Mouse (Mus musculus): ENCODE measurements around the gene Enpp6. TPM values are rescaled to one million over a fixed set of nuclear protein-coding genes. Genes with fewer than 3 reads are reported as not detected.

The Enpp6 gene
- polyA plus RNA-seq, 1 experiment from 2014 or later: 0.13 TPM

GRCm38 (mm10) chr8:46965812-46966211 is 20.9 kb upstream of the Enpp6 start:
- Histone ChIP-seq H3K9me3 (replicated peaks) (no peaks in the 10 kb centered on the region), H3K4me3 (no peak overlapping the region), H3K9ac (no peak overlapping the region), H3K4me1 (peaks cover 12% of the 10 kb centered on the region), H3K36me3 (ENCODE audit: poor library complexity, severe bottlenecking) (no peaks in the 10 kb centered on the region), H3K27me3 (no peaks in the 10 kb centered on the region), H3K4me2 (no peak overlapping the region), H3K27ac (no peak overlapping the region)
- no peak for ATAC-seq
- 67% methylated on average over 14 of the region's 14 CpGs for WGBS

GRCm38 (mm10) chr8:46968721-46969120 is 18.0 kb upstream of the Enpp6 start:
- Histone ChIP-seq H3K4me1 (peaks cover 3% of the 10 kb centered on the region), H3K4me3 (no peak overlapping the region), H3K27me3 (no peaks in the 10 kb centered on the region), H3K36me3 (ENCODE audit: poor library complexity, severe bottlenecking) (no peaks in the 10 kb centered on the region), H3K9ac (no peak overlapping the region), H3K27ac (no peak overlapping the region), H3K9me3 (replicated peaks) (no peaks in the 10 kb centered on the region), H3K4me2 (no peak overlapping the region)
- 91% methylated on average over 3 of the region's 3 CpGs for WGBS
- no peak for ATAC-seq

- no peak overlapping the region for H3K9ac ChIP-seq
Measured at GRCm38 (mm10) chr8:46969386-46969785, 17.3 kb upstream of the Enpp6 start.

DNA sequence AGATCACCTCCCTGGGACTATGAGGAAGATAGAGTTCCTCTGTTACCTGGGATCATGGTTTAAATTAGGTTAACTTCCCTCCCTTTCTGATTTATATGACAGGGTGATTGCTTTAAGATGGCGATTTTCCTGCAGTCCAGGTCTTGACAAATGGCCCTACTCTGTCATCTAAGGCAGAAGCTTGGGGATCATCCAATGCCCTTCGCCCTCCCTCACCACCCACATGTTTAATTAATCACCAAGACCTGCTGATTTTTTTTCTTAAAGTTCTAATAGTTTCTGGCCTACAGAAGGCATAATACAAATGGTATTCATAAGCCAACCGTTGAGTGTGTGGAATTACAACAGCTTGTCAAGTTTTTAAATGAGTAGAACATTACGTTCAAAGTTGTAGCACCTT is 9.3 kb upstream of the Enpp6 start:
- no peak overlapping the region for H3K27ac ChIP-seq
- no peak overlapping the region for H3K9ac ChIP-seq
- H3K4me2 ChIP-seq: no peak overlapping the region
- no peaks in the 10 kb centered on the region for H3K4me1 ChIP-seq
- H3K36me3 ChIP-seq (ENCODE audit: poor library complexity, severe bottlenecking): no peaks in the 10 kb centered on the region
- WGBS: 86% methylated on average over 4 of the region's 4 CpGs
- H3K4me3 ChIP-seq: no peak overlapping the region
- no peaks in the 10 kb centered on the region for H3K27me3 ChIP-seq
- ATAC-seq: no peak
- peaks cover 5% of the 10 kb centered on the region; the same call in 1 of the 2 replicates for H3K9me3 ChIP-seq (replicated peaks)

More at GRCm38 (mm10) chr8:46969386-46969785, 17.3 kb upstream of the Enpp6 start:
- no peaks in the 10 kb centered on the region for H3K4me1 ChIP-seq
- 56% methylated on average over 2 of the region's 2 CpGs for WGBS
- H3K9me3 ChIP-seq (replicated peaks): no peaks in the 10 kb centered on the region
- no peak overlapping the region for H3K4me3 ChIP-seq
- H3K27me3 ChIP-seq: no peaks in the 10 kb centered on the region
- H3K36me3 ChIP-seq (ENCODE audit: poor library complexity, severe bottlenecking): no peaks in the 10 kb centered on the region
- H3K4me2 ChIP-seq: no peak overlapping the region
- H3K27ac ChIP-seq: no peak overlapping the region
- no peak for ATAC-seq

DNA sequence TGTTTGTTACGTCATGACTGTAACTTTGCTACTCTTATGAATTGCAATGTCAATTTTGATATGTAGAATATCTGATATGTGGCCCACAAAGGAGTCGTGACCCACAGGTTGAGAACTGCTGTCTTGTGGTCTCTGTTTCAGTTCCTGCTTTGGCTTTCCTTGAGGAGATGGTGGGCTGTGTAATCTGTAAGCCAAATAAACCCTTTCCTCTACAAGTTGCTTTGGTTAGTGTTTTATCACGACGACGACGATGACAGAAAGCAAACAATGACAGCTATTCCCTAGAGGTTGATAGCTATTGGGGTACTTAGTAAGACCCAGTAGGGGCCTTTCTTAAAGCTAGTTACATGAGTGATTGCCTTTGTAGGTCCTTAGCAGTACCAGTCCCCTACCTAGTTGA is 4.5 kb upstream of the Enpp6 start:
- no peaks in the 10 kb centered on the region for H3K36me3 ChIP-seq (ENCODE audit: poor library complexity, severe bottlenecking)
- no peak overlapping the region for H3K9ac ChIP-seq
- H3K9me3 ChIP-seq (replicated peaks): no peaks in the 10 kb centered on the region
- WGBS: 88% methylated on average over 6 of the region's 6 CpGs
- no peak for ATAC-seq
- no peaks in the 10 kb centered on the region for H3K27me3 ChIP-seq
- no peak overlapping the region for H3K4me2 ChIP-seq
- H3K4me3 ChIP-seq: no peak overlapping the region
- no peak overlapping the region for H3K27ac ChIP-seq
- no peaks in the 10 kb centered on the region for H3K4me1 ChIP-seq

DNA sequence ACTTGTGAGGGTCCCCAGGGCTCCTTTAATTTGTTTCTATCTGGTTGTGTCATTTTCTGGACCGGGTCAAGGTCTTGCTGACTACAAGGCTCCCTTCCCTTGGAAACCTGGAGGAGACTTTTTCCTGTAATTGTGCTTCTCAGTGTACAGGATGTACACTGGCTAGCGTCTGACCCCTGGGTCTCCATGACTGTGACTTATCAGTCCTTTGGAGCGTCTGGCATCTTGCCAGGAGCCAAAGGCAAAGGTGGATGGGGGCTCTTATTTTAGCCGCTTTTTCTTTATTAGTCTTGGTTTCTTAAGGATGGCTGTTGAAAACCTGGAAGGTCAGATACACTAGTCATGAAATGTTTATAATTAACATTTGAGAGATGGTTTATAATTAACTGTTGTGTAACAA is 3.9 kb upstream of the Enpp6 start:
- Histone ChIP-seq H3K4me3 (no peak overlapping the region), H3K27me3 (no peaks in the 10 kb centered on the region), H3K9ac (no peak overlapping the region), H3K36me3 (ENCODE audit: poor library complexity, severe bottlenecking) (no peaks in the 10 kb centered on the region), H3K9me3 (replicated peaks) (no peaks in the 10 kb centered on the region), H3K27ac (no peak overlapping the region), H3K4me1 (no peaks in the 10 kb centered on the region), H3K4me2 (no peak overlapping the region)
- ATAC-seq: no peak
- 90% methylated on average over 4 of the region's 4 CpGs for WGBS

DNA sequence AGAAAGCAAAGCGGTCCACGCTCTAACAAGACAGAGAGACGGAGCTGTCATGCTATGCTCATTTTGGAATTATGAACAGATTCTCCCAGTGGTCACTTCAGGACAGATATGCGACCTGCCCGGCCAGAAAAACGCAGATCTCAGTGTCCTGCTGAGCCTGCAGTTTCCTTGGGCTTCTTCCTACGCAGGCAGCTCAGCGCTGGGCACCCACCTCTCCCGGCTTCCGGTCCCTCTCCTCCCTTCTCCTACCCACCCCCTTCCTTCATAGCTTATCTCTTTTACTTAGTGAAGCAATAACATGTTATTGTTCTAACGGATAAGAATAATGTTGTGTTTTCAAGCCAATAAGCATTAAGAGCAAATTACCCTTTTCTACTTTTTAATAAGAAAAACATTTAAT is 2.0 kb upstream of the Enpp6 start:
- Histone ChIP-seq H3K9ac (no peak overlapping the region), H3K27me3 (no peaks in the 10 kb centered on the region), H3K4me1 (peaks cover 8% of the 10 kb centered on the region; the same call in 1 of the 2 replicates), H3K4me3 (no peak overlapping the region), H3K4me2 (no peak overlapping the region), H3K36me3 (ENCODE audit: poor library complexity, severe bottlenecking) (no peaks in the 10 kb centered on the region), H3K9me3 (replicated peaks) (no peaks in the 10 kb centered on the region), H3K27ac (no peak overlapping the region)
- WGBS: 81% methylated on average over 11 of the region's 11 CpGs
- ATAC-seq: no peak

- 39% methylated on average over 6 of the region's 6 CpGs for WGBS
- ATAC-seq: no peak
Measured at GRCm38 (mm10) chr8:46988366-46988765, 1.7 kb downstream of the Enpp6 start.

DNA sequence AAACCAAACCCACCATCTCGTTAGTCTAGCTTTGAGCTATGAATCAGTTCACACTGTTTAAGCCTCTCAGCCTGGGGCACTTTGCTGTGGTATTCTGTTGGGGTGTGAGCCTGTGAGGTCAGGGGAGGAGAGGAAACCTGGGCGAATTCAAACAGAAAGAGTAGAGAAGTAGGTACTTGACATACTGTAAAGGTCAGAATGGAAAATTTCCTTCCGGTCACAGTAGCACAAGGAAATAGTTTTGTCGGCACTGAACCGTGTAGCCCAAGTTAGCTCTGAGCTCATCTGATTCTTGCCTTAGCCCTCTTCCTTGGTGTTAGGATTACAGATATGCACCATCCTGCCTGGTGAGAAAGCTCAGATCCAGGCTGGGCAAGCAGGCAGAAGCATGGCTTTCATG is 4.4 kb downstream of the Enpp6 start:
- H3K9me3 ChIP-seq (replicated peaks): no peaks in the 10 kb centered on the region
- H3K27ac ChIP-seq: no peak overlapping the region
- H3K27me3 ChIP-seq: no peaks in the 10 kb centered on the region
- H3K4me3 ChIP-seq: no peak overlapping the region
- H3K36me3 ChIP-seq (ENCODE audit: poor library complexity, severe bottlenecking): no peaks in the 10 kb centered on the region
- peaks cover 8% of the 10 kb centered on the region; the same call in 1 of the 2 replicates for H3K4me1 ChIP-seq
- H3K9ac ChIP-seq: no peak overlapping the region
- H3K4me2 ChIP-seq: no peak overlapping the region
- ATAC-seq: no peak
- WGBS: 72% methylated on average over 5 of the region's 5 CpGs

More at GRCm38 (mm10) chr8:46988366-46988765, 1.7 kb downstream of the Enpp6 start:
- peaks cover 8% of the 10 kb centered on the region; the same call in 1 of the 2 replicates for H3K4me1 ChIP-seq
- no peaks in the 10 kb centered on the region for H3K27me3 ChIP-seq
- H3K9me3 ChIP-seq (replicated peaks): no peaks in the 10 kb centered on the region
- no peak overlapping the region; the same call in 1 of the 2 replicates for H3K9ac ChIP-seq
- H3K4me2 ChIP-seq: no peak overlapping the region
- no peaks in the 10 kb centered on the region for H3K36me3 ChIP-seq (ENCODE audit: poor library complexity, severe bottlenecking)
- H3K27ac ChIP-seq: no peak overlapping the region
- no peak overlapping the region for H3K4me3 ChIP-seq

DNA sequence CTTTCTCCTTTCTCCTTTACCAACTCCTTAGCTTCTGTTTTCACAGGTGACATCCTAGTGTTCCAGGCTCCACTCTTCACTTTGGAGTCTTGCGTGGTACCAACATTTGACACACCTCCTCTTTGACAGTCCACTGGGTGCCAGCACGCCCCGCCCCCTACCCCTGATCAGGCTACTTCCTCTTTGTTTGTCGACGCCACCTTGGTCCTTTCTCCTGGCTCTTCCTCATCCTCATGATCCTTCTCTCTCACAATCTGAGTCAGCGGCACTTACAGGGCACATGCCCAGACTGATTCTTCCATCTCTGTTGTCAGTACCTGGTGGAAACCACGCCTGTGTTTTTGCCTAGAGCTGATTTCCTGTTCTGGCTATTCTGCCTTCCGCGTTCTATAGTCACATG is 5.9 kb downstream of the Enpp6 start:
- Histone ChIP-seq H3K9me3 (replicated peaks) (no peaks in the 10 kb centered on the region), H3K27me3 (no peaks in the 10 kb centered on the region), H3K27ac (no peak overlapping the region), H3K36me3 (ENCODE audit: poor library complexity, severe bottlenecking) (no peaks in the 10 kb centered on the region), H3K4me1 (peaks cover 8% of the 10 kb centered on the region; the same call in 1 of the 2 replicates), H3K9ac (no peak overlapping the region), H3K4me2 (no peak overlapping the region), H3K4me3 (no peak overlapping the region)
- 90% methylated on average over 9 of the region's 9 CpGs for WGBS
- ATAC-seq: no peak

DNA sequence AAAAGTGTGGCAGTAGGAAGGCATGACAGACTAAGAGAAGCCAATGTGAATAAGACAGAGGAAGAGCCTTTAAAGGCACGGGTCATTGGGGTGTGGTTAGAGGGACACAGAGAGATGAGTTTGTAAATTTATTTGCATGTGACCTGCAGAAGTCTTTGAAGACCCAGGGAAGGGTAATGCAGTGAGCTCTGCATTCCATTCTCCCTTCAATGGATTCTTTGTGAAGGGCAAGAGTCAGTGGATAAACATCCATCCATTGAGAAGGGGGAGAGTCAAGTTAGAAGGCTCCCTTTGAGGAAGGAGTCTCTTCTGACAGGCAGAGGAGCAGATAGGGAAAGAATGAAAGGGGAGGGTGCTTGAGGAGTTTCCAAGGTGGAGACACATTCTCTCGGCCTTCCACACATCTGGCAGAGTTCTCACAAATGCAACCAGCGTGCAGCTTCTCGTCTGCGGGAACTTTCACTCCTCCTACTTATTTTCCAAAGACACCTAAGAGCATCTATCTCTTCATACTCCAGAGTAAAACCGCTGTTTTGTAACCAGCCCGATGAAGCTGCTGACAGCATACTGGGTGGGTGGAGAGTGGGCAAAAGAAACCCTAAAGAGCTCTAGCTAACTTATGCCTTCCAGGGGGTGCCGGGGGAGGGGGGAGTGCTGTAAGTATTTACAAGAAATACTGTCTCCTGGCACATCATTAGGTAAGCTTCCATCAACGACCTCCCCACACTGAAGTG is 9.4 kb downstream of the Enpp6 start:
- Histone ChIP-seq H3K27ac (no peak overlapping the region), H3K4me1 (no peaks in the 10 kb centered on the region), H3K36me3 (ENCODE audit: poor library complexity, severe bottlenecking) (no peaks in the 10 kb centered on the region), H3K9ac (no peak overlapping the region), H3K27me3 (no peaks in the 10 kb centered on the region), H3K4me3 (no peak overlapping the region), H3K4me2 (no peak overlapping the region), H3K9me3 (replicated peaks) (no peaks in the 10 kb centered on the region)
- ATAC-seq: no peak
- WGBS: 76% methylated on average over 9 of the region's 9 CpGs

DNA sequence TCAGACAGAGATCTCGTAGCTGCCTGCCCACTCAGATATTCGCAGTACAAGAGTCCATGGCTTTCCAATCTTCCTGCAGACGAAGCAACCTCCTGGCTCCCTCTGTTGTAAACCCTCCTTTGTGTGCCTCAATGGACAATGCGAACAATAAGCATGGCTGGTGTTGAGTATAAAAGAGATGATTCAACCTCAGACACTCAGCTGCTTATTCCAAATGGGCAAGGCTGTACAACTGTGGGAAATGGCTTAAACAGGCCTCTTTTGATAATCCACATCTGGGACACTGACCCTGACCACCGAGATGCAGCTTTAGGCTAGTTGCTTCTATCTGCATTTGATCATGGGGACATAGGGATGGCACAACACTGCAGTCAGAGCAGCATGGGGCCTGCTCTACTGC is 19.0 kb downstream of the Enpp6 start:
- Histone ChIP-seq H3K27ac (no peak overlapping the region), H3K9ac (no peak overlapping the region), H3K4me1 (no peaks in the 10 kb centered on the region), H3K4me3 (no peak overlapping the region), H3K9me3 (replicated peaks) (no peaks in the 10 kb centered on the region), H3K4me2 (no peak overlapping the region), H3K36me3 (ENCODE audit: poor library complexity, severe bottlenecking) (no peaks in the 10 kb centered on the region), H3K27me3 (no peaks in the 10 kb centered on the region)
- 36% methylated on average over 5 of the region's 5 CpGs for WGBS
- no peak for ATAC-seq

DNA sequence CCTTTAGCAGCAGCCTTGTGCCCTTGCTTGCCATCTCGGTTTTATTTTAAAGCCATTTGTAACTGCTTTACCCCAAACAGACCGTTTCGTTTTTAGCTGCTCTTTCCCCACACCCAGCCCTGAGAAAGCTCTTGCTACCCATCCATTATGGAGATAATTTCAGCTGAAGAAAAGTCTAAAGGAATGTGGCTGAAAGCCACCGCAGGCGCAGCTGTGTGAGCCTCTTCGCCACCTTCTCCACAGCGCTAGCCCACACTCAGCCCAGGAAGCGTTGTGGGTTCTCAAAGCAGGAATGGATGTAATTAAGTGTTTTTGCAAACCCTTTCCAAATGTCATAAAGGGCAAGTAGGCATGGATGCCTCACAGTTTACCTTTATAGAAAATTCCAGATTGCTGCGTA is 20.1 kb downstream of the Enpp6 start:
- H3K4me2 ChIP-seq: no peak overlapping the region
- no peaks in the 10 kb centered on the region for H3K36me3 ChIP-seq (ENCODE audit: poor library complexity, severe bottlenecking)
- WGBS: 74% methylated on average over 9 of the region's 9 CpGs
- no peak overlapping the region for H3K27ac ChIP-seq
- no peak overlapping the region for H3K4me3 ChIP-seq
- H3K4me1 ChIP-seq: no peaks in the 10 kb centered on the region
- no peak overlapping the region for H3K9ac ChIP-seq
- no peaks in the 10 kb centered on the region for H3K9me3 ChIP-seq (replicated peaks)
- H3K27me3 ChIP-seq: no peaks in the 10 kb centered on the region
- ATAC-seq: no peak

All from forebrain, embryonic 13.5 days (tissue).